Mouse (Mus musculus) kidney, embryonic 15.5 days (tissue): ENCODE measurements around the gene Zbtb41. TPM values are rescaled to one million over a fixed set of nuclear protein-coding genes. Genes with fewer than 3 reads are reported as not detected.
A peak's percentile ranks its signal among the peaks of the same experiment; 100 is the strongest.
"Not testable (repeated sequence)": the region's sequence is repeated elsewhere in the genome, so short reads cannot be mapped to it uniquely, and the experiment has no call there.

ENCODE experiments used
- ATAC-seq: fragments of 200-750 bp; cut with Nextera tagmentation; replicated peaks from 2 replicates; pipeline ENCODE4 v1.8.0; 2017; ENCODE audit warnings: moderate TSS enrichment; ENCODE audit not compliant: low FRiP score
- H3K27ac ChIP-seq: fragments of 300-500 bp; sonication (generic); 2 replicates; pipeline ENCODE4 v1.5.1; 2015; ENCODE audit warnings: mild to moderate bottlenecking, inconsistent platforms
- H3K27me3 ChIP-seq: fragments of 300-500 bp; sonication (generic); 2 replicates; pipeline ENCODE4 v1.6.1; 2015; ENCODE audit warnings: inconsistent platforms
- H3K36me3 ChIP-seq: fragments of 300-500 bp; sonication (generic); 2 replicates; pipeline ENCODE4 v1.6.1; 2015; ENCODE audit warnings: inconsistent platforms
- H3K4me1 ChIP-seq: fragments of 300-500 bp; sonication (generic); 2 replicates; pipeline ENCODE4 v1.6.1; 2015; ENCODE audit warnings: inconsistent platforms
- H3K4me2 ChIP-seq: fragments of 300-500 bp; sonication (generic); 2 replicates; pipeline ENCODE4 v1.6.1; 2015; ENCODE audit warnings: moderate library complexity, mild to moderate bottlenecking, inconsistent platforms
- H3K4me3 ChIP-seq: fragments of 300-500 bp; sonication (generic); replicated peaks from 2 replicates; pipeline ENCODE4 v1.5.1; 2015; ENCODE audit warnings: mild to moderate bottlenecking, inconsistent platforms
- H3K9ac ChIP-seq: fragments of 300-500 bp; sonication (generic); 2 replicates; pipeline ENCODE4 v1.6.1; 2015; ENCODE audit warnings: mild to moderate bottlenecking, inconsistent platforms
- H3K9me3 ChIP-seq: fragments of 300-500 bp; sonication (generic); replicated peaks from 2 replicates; pipeline ENCODE4 v1.6.1; 2016; ENCODE audit warnings: inconsistent platforms
- WGBS: fragments of 180-500 bp; shearing (Covaris S2); methylation state at CpG from one replicate; pipeline ENCODE4 v1.1.7; 2015; ENCODE audit warnings: mixed read lengths; 5-methylcytosine and 5-hydroxymethylcytosine counted together
- polyA plus RNA-seq: library from polyadenylated mRNA; unstranded; fragments of >200 nt; fragmentation: Nextera tagmentation; extraction: Ambion mirVana; gene quantifications from 2 replicates; pipeline ENCODE4 v1.2.1, GENCODE M21; 2015

The Zbtb41 gene
- 9.0 and 9.7 TPM in 2 replicates for polyA plus RNA-seq

DNA sequence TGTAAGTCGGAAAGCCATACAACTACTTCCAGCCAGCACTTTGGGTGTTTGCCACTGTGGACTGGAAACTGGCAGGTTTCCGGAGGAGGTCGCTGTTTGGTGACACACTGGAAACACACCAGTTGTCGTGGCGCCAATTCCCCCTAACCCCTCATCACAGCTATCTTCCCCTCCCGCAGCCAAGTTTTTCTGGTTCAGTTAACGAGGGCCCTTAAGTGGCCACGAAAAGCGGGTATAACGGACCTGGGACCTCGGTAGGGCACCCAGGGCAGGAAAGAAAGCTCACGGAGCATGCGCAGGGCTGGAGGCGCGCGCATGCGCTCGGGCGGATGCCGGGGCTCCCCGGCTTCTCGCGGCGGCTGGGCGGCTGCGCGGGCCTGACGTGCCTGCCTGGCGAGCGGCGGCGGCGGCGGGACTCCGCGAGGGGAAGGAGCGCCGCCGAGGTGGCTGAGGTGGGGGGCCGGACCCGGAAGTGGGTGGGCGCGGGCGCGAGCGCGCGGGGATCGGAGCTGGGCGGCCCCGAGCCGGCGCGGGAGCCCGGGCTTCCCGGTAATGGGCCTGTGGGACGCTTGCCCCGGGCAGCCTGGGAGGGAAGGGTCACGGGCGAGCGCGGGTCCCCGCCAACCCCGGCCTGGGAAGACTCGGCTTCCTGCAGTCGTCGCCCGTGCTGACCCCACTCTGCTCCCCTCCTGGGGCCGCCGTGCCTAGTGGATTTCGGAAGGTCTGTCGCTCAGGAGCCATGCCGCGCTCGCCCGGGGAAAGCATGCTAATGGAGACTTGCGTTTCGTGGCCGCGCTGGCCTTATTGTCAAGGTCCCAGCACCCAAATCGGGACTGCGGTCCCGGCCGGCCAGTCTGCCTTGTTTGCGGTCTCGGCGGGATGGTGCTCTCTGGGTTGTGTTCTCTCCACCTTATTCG is at the start of gene Zbtb41:
Gene Zbtb41, plus strand, starts transcription at position 414 of the 917 bp plus-strand sequence.
- Histone ChIP-seq H3K9ac (peak within 1 kb of the TSS; percentile 80), H3K4me2 (peak within 1 kb of the TSS; percentile 68), H3K4me3 (peak within 1 kb of the TSS; percentile 67), H3K27me3 (no peaks in the 10 kb centered on the region), H3K4me1 (peaks cover 27% of the 10 kb centered on the region), H3K27ac (peak within 1 kb of the TSS; percentile 85), H3K9me3 (no peaks in the 10 kb centered on the region), H3K36me3 (no peaks in the 10 kb centered on the region)
- WGBS, result under 1% methylated on average over 68 of the region's 88 CpGs
- peak; percentile 98 for ATAC-seq

DNA sequence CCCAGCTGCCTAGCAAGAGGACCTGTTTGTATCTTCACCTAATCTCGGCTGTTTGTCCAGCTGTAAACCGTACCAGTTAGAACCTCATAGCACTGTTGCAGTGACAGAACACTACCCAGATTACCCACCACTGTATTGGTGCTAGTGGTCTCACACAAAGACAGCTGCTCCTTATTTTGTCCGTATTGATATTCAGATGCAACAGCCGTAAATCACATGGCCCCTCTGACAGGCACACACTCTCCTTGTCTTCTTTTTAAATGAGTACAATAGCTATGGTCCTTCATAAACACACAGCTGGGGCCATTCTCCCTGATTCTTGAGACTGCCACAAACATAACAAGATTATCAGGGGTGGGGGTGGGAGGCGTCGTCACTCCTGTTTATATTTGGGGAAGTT is 46.2 kb upstream of the Zbtb41 start:
- Histone ChIP-seq H3K36me3 (no peaks in the 10 kb centered on the region), H3K9me3 (no peaks in the 10 kb centered on the region), H3K4me1 (peaks cover 5% of the 10 kb centered on the region; the same call in 1 of the 2 replicates), H3K4me2 (no peak overlapping the region), H3K27me3 (no peaks in the 10 kb centered on the region), H3K4me3 (no peak overlapping the region), H3K27ac (no peak overlapping the region), H3K9ac (no peak overlapping the region)
- ATAC-seq, result no peak
- 46% methylated on average over 6 of the region's 6 CpGs for WGBS

DNA sequence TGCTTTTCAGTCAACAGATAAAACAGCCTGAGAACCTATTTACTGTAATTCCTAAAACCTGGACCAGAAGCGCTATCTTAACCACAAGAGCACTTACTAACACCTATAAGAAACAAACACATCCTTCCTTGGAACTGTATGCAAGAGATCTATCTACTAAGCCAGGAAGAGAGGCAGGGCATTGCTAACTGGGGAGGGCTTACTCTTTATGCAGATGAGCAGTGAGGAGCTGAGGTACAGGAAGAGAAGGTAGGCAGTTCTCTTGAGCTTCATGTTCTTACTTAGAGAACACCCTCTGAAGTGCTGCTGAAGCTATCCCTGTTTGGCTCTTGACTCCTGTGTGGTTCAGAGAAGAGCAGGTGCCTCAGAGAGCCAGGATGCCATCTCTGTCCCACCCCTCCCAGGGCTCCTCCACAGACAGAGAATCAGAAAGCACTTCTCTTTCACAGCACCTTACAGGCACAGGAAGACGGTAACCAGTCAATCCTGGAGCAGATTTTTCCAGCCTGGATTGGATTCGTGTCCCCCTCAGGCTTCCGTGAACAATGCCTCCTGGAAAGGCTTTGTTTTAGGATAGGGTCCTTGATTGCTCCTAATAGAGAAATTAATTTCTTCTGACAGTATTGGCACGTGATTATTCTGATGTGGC is 45.3 kb upstream of the Zbtb41 start, which contains the start of gene Crb1:
Gene Crb1, minus strand, starts transcription at position 463 of the 649 bp plus-strand sequence.
- H3K4me3 ChIP-seq, result peak within 1 kb of the TSS; percentile 15; the same call in 1 of the 2 replicates
- H3K27ac ChIP-seq, result no peak within 1 kb of the TSS
- no peaks in the 10 kb centered on the region for H3K27me3 ChIP-seq
- peaks cover 5% of the 10 kb centered on the region; the same call in 1 of the 2 replicates for H3K4me1 ChIP-seq
- H3K9me3 ChIP-seq, result no peaks in the 10 kb centered on the region
- peak; percentile 69 for ATAC-seq
- H3K4me2 ChIP-seq, result peak within 1 kb of the TSS; percentile 41
- no peak within 1 kb of the TSS for H3K9ac ChIP-seq
- H3K36me3 ChIP-seq, result no peaks in the 10 kb centered on the region
- WGBS, result 8% methylated on average over 5 of the region's 5 CpGs

DNA sequence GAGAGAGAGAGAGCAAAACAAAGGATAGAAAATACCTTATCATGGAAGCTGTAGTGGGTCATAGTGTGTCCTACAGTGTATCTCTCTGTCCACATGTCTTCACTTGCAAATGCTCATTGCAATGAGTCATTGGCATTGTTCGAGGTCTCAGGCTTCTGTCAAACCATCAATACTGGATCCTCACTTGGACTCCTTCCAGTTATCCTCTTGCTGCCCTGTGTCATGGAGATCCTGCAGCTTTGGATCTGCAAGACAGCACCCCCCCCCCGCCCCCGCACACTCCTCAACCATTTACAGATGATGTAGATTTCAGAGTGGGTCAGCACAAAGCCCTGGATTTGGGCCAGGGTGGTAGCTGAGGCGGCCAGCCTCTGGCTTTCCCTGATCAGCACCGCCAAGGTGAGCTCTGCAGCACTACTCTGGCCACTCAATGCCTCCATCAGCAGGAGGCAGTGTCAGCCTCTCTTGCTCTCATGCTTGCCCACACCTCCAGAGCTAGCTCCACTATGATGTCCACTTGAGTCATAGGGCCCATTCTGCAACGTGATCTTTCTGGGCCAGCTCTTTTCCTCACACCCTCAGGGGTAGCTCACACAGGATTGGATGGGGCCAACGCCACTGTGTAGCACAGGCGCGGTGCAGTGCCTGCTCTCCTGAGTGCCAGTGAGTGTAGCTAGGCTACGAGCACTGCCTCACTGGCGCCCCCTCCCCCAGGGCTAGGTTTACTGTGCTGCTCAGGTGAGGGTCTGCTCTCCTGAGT is 43.0 kb upstream of the Zbtb41 start:
- WGBS, result 32% methylated on average over 11 of the region's 11 CpGs
- peak; percentile 76 for ATAC-seq
- H3K9ac ChIP-seq, result no peak overlapping the region
- H3K9me3 ChIP-seq, result no peaks in the 10 kb centered on the region
- H3K27ac ChIP-seq, result no peak overlapping the region
- no peak overlapping the region for H3K4me3 ChIP-seq
- H3K36me3 ChIP-seq, result no peaks in the 10 kb centered on the region
- no peak overlapping the region for H3K4me2 ChIP-seq
- no peaks in the 10 kb centered on the region for H3K27me3 ChIP-seq
- H3K4me1 ChIP-seq, result peaks cover 5% of the 10 kb centered on the region; the same call in 1 of the 2 replicates

DNA sequence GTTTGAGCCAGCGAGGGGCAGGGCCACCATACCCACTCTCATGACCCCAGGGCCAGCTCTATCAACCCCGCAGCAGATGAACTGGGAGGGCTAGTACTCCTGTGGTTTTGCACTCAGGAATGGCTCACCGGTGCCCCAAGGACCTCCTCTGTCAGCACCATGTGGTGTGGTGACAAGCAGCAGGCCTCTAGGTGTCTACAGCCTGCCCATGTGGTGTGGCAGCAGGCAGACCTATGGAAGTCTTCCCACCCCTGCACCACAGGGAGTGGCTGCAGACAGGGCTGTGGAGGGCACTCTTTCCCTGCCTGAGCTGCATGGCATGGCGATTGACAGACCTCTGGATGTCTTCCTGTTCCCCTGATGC is 42.5 kb upstream of the Zbtb41 start:
- Histone ChIP-seq H3K9me3 (no peaks in the 10 kb centered on the region), H3K4me3 (no peak overlapping the region), H3K4me1 (peaks cover 5% of the 10 kb centered on the region; the same call in 1 of the 2 replicates), H3K4me2 (no peak overlapping the region), H3K9ac (no peak overlapping the region), H3K27ac (no peak overlapping the region), H3K27me3 (no peaks in the 10 kb centered on the region), H3K36me3 (no peaks in the 10 kb centered on the region)
- 28% methylated on average over 4 of the region's 4 CpGs for WGBS
- 0 out of 2 replicates have a peak, but pooled peaks have one; percentile 24 for ATAC-seq

DNA sequence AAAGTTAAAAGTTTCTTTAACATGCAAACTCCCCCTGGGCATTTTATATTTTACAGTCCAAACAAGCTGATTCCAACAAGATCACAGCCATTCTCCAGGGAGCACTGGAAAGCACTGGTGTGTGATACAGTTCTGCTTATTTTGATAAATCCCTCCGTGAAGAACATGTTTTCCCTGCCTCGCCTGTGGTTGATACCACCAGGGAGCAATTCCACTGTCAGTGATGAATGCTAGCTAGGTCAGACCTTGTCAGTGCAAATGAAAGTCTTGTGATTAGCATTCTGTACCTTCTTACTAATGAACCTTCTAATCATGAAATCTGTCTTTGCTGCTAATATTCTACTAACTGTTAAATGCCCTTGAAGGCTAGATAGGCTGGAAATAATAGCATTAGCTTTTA is 30.3 kb upstream of the Zbtb41 start:
- Histone ChIP-seq H3K27me3 (no peaks in the 10 kb centered on the region), H3K4me2 (no peak overlapping the region), H3K9ac (no peak overlapping the region), H3K4me1 (no peaks in the 10 kb centered on the region), H3K27ac (no peak overlapping the region), H3K36me3 (no peaks in the 10 kb centered on the region), H3K4me3 (no peak overlapping the region), H3K9me3 (no peaks in the 10 kb centered on the region)
- WGBS, result 27% methylated on average over 2 of the region's 2 CpGs
- ATAC-seq, result no peak

DNA sequence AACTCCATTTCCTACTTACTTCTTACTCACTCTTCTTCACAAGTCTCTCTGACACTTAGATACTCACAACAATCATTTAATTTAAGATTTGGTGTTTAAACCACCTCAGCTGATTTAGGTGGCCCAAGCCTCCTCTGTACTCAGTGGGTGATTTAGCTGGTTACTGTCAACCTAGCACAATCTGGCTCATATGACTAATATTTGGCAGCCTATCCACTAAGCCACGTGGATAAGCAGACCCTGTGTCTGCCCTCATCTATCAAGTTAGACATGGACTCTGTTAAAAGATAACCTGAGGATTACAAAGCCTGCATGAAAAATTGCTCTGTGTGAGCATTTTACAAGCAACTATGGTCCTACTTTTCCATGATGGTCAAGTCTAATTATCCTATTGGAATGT is 25.5 kb upstream of the Zbtb41 start:
- no peak for ATAC-seq
- H3K9me3 ChIP-seq, result no peaks in the 10 kb centered on the region
- H3K4me1 ChIP-seq, result no peaks in the 10 kb centered on the region
- no peak overlapping the region for H3K27ac ChIP-seq
- H3K4me3 ChIP-seq, result no peak overlapping the region
- H3K9ac ChIP-seq, result no peak overlapping the region
- H3K36me3 ChIP-seq, result no peaks in the 10 kb centered on the region
- WGBS, result 30% methylated on average over 1 of the region's 1 CpGs
- H3K4me2 ChIP-seq, result no peak overlapping the region
- no peaks in the 10 kb centered on the region for H3K27me3 ChIP-seq

DNA sequence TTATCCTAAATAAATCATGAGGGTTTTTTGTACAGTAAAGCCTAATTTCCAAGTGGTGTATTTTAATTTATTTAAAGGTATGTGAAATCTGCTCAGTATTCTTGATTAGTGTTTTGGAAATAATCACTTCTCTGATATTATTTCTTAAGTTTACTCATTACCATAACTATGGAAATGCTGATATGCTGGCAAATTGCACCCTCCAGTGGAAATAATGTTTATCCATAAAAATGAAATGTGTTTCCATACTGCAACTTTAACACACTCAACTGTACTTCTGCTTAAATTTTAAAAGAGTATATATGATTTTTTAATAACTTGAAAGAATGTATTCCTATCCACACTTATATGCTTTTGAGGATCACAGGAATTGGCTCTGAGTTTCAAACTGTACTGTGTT is 16.3 kb upstream of the Zbtb41 start:
- H3K4me3 ChIP-seq, result no peak overlapping the region
- H3K9ac ChIP-seq, result no peak overlapping the region
- H3K4me2 ChIP-seq, result no peak overlapping the region
- H3K27ac ChIP-seq, result no peak overlapping the region
- no peaks in the 10 kb centered on the region for H3K27me3 ChIP-seq
- no peaks in the 10 kb centered on the region for H3K9me3 ChIP-seq
- ATAC-seq, result no peak
- H3K36me3 ChIP-seq, result no peaks in the 10 kb centered on the region
- no peaks in the 10 kb centered on the region for H3K4me1 ChIP-seq

DNA sequence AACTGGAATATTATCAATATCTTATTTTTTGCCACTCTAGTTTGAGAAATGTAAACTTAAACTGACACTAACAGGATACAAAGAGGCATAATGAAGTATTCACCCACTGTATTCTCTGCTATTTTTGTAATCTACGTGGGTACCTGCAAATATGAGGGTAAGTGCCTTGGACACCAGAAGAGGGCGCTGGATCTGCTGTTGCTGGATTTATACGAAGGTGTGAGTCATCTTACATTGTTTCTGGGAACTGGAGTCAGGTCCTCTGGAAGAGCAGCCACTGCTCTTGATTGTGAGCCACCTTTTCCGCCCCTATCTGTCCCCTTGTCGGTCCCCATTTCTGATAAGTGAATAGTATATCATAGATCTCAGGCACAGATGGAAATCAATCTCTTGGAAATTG is 14.4 kb upstream of the Zbtb41 start:
- ATAC-seq, result no peak
- WGBS, result 58% methylated on average over 5 of the region's 5 CpGs

DNA sequence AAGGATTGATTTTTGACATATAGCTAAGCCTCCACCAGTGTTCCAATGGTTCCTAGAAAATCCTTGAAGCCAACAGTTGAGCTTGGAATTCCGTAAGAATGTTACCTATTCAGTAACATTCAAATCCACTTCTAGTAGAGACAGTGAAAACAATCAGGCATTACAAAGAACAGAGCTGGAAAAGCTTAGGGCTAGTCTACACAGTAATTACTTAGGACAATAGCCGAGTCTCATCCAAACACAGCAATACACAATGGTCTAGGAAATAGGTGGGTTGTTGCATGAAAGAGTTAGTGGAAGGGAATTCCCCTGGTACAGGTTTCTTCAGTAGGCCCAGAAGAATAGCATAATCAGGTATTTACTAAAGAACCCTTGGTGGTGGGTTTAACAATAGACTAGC is 9.7 kb upstream of the Zbtb41 start:
- H3K4me2 ChIP-seq, H3K9ac ChIP-seq, H3K36me3 ChIP-seq, H3K27me3 ChIP-seq, H3K9me3 ChIP-seq, ATAC-seq, H3K4me3 ChIP-seq, H3K4me1 ChIP-seq, H3K27ac ChIP-seq: not testable (repeated sequence)
- WGBS, result 95% methylated on average over 2 of the region's 2 CpGs

More for the DNA sequence above, 14.4 kb upstream of the Zbtb41 start:
- no peaks in the 10 kb centered on the region for H3K27me3 ChIP-seq
- H3K36me3 ChIP-seq, result no peaks in the 10 kb centered on the region
- H3K4me2 ChIP-seq, result no peak overlapping the region
- H3K9me3 ChIP-seq, result no peaks in the 10 kb centered on the region
- no peak overlapping the region for H3K27ac ChIP-seq
- no peaks in the 10 kb centered on the region for H3K4me1 ChIP-seq
- H3K4me3 ChIP-seq, result no peak overlapping the region
- H3K9ac ChIP-seq, result no peak overlapping the region

DNA sequence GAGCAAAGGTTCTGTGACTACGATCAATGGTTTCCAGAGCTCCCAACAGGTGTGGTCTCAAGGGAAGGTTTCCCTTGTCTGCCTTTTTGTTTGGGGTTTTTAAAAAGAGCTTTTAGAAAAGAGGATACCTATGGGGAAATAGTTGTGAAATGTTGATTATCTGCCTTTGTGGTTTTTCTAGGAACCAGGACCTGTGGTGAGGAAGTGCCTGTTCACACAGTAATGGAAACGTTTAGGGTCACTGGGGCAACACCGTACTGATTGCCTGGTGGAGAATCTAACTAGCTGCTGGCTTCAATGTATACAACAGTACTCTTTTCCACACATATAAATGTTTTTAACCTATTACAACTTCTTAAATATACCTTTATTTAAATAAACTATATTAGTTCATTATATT is 8.6 kb upstream of the Zbtb41 start:
- 80% methylated on average over 3 of the region's 3 CpGs for WGBS

DNA sequence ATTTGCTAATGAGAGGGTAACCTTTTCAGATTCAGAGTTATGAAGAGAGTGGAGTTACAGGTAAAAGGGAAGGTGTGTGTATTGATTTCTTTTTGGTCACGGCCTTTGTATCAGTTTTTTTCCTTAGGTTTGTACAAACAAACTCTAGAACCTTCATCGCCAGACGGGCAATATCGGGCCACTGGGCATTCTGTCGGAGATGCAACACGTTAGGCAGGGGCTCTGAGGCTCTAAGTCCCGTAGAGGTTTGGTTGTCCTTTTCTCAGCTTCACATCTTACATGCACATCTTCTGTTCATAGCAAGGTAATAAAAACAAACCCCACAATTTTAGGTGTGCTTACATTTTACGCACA is 590 bp upstream of the Zbtb41 start:
- WGBS, result 11% methylated on average over 8 of the region's 8 CpGs
- H3K9ac ChIP-seq, result peak overlapping the region; percentile 80
- peak overlapping the region; percentile 68 for H3K4me2 ChIP-seq
- H3K27me3 ChIP-seq, result no peaks in the 10 kb centered on the region
- no peaks in the 10 kb centered on the region for H3K36me3 ChIP-seq
- H3K27ac ChIP-seq, result no peak overlapping the region
- ATAC-seq, result peak; percentile 31
- H3K4me3 ChIP-seq, result peak overlapping the region; percentile 67
- H3K9me3 ChIP-seq, result no peaks in the 10 kb centered on the region
- peaks cover 27% of the 10 kb centered on the region for H3K4me1 ChIP-seq

More for the DNA sequence above, 8.6 kb upstream of the Zbtb41 start:
- Histone ChIP-seq H3K9ac (no peak overlapping the region), H3K4me2 (no peak overlapping the region), H3K9me3 (no peaks in the 10 kb centered on the region), H3K27me3 (no peaks in the 10 kb centered on the region), H3K36me3 (no peaks in the 10 kb centered on the region), H3K4me1 (no peaks in the 10 kb centered on the region), H3K4me3 (no peak overlapping the region), H3K27ac (no peak overlapping the region)
- ATAC-seq, result no peak
